Mouse (Mus musculus): ENCODE data around the gene Gm48552. TPM values are rescaled to one million over a fixed set of nuclear protein-coding genes. Genes with fewer than 3 reads are reported as not detected.

Gm48552 gene
- polyA plus RNA-seq, 1 experiment from 2014 or later: 3.8 TPM

DNA sequence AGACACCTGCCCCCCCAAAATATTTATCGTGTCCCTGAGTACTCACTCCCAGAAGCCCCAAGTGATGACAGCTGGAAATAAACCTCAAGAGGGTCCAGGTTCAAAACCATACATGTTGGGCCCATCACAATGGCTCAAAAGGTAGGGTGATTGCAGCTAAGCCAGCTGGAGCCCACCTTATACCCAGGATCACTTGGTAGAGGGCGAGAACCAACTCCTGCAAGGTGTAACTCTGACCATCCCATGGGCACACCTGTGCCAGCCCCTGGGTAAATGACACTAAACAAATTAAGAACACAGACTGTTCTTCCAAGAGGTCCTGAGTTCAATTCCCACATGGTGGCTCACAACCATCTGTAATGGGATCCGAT is 9.6 kb upstream of the Gm48552 start:
- peak overlapping the region; percentile 28 for H3K9ac ChIP-seq
- peaks cover 14% of the 10 kb centered on the region for H3K36me3 ChIP-seq
- peak overlapping the region; percentile 79 for H3K4me2 ChIP-seq (replicated peaks)
- ATAC-seq (ENCODE audit: insufficient number of reproducible peaks, insufficient read depth, low FRiP score, low TSS enrichment): no peak
- H3K27me3 ChIP-seq: no peaks in the 10 kb centered on the region
- H3K27ac ChIP-seq: peak overlapping the region; percentile 78
- WGBS: 55% methylated on average over 3 of the region's 3 CpGs
- H3K9me3 ChIP-seq: no peaks in the 10 kb centered on the region
- H3K4me3 ChIP-seq: peak overlapping the region; percentile 85
- H3K4me1 ChIP-seq: peaks cover 22% of the 10 kb centered on the region

DNA sequence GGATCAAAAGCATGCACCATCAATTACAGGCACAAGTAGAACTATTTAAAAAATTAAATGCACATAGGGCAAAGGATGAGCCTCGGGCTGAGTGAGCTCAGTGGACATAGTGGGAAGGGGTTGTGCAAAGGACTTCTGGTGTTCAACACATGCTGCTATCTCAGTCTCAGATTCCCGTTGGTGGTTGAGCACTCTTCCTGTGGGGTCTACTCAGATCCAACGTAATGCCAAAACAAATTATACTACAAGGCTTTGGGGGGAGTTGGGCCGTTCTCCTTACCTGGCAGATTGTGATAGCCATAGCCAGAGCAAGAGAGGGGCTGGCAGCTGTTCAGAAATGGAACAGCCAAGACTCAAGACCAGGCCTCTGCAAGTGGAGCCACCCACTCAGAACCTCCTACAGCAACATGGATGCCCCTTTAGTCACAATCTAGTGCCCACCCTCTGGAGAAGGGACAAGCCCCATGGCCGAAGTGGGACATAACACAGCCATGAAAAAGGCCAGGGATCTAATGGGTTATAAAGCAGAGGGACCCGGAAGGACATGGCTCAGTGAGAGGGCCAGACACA is 8.9 kb upstream of the Gm48552 start:
- no peak overlapping the region for H3K27ac ChIP-seq
- H3K9me3 ChIP-seq: no peaks in the 10 kb centered on the region
- H3K36me3 ChIP-seq: peaks cover 11% of the 10 kb centered on the region
- no peak for ATAC-seq (ENCODE audit: insufficient number of reproducible peaks, insufficient read depth, low FRiP score, low TSS enrichment)
- no peaks in the 10 kb centered on the region for H3K27me3 ChIP-seq
- no peak overlapping the region for H3K9ac ChIP-seq
- no peak overlapping the region for H3K4me2 ChIP-seq (replicated peaks)
- peaks cover 24% of the 10 kb centered on the region for H3K4me1 ChIP-seq
- WGBS: 85% methylated on average over 6 of the region's 6 CpGs
- H3K4me3 ChIP-seq: no peak overlapping the region

DNA sequence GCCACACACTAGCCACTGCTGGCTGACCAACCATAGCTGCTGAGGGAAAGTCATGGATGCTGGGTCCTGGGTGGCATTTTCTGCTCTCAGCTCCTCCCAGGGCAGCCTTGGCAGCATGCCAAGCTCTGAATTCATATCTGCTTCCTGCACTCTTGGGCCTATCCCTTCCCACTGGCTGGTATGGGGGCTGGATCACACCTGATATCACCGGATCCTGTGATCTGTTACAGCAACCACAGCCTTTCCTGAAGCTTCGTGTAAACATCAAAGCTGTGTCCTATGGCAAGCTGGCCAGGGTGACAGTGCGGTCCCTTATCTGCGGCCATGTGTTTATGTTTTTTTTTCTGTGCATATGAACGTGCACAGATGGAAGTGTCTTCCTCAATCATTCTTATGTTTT is 6.8 kb upstream of the Gm48552 start:
- ATAC-seq (ENCODE audit: insufficient number of reproducible peaks, insufficient read depth, low FRiP score, low TSS enrichment): no peak
- H3K27ac ChIP-seq: no peak overlapping the region; the same call in 1 of the 2 replicates
- peaks cover 14% of the 10 kb centered on the region for H3K36me3 ChIP-seq
- peaks cover 23% of the 10 kb centered on the region for H3K4me1 ChIP-seq
- no peaks in the 10 kb centered on the region for H3K9me3 ChIP-seq
- WGBS: 85% methylated on average over 5 of the region's 5 CpGs
- peak overlapping the region; percentile 10; the same call in 1 of the 2 replicates for H3K9ac ChIP-seq
- H3K4me2 ChIP-seq (replicated peaks): no peak overlapping the region
- H3K4me3 ChIP-seq: no peak overlapping the region
- H3K27me3 ChIP-seq: no peaks in the 10 kb centered on the region

DNA sequence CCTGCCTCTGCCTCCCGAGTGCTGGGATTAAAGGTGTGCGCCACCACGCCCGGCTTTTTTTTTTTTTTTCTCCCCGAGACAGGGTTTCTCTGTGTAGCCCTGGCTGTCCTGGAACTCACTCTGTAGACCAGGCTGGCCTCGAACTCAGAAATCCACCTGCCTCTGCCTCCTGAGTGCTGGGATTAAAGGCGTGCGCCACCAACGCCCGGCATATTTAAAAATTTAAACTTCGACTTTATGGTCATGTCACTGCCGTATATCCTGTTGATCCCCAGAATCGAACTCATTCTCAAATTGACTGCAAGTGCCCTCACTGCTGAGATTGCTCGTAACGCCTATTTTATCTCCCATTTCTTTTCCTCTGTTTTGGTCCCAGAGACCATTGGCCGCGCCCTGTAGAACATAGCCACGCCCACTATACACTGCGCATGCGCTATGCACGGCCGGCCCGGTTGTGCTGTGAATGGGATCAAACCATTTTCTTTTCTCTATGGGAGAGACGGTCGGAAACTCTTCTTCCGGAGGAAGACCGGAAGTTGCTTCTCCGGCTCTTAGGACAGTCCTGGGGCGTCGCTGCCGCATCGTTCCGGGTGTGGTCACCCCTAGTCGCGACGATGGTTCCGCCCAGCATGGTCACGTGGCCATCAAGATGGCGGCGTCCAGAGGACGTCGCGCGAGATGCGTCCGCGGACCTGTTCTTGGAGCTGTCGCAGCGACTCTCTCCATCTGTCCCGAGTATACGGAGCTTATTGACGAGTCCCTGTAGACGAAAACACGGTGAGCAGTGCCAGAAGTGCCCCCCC is 4.8 kb upstream of the Gm48552 start, which contains the start of the genes Dohh and Gm48551:
TSS of gene Dohh (plus strand) at position 627 of the 803 bp plus-strand sequence.
TSS of gene Gm48551 (plus strand) at position 665 of the 803 bp plus-strand sequence.
- 9% methylated on average over 54 of the region's 54 CpGs for WGBS
- peak within 1 kb of the TSS; percentile 85 for H3K27ac ChIP-seq
- H3K4me1 ChIP-seq: peaks cover 17% of the 10 kb centered on the region
- ATAC-seq (ENCODE audit: insufficient number of reproducible peaks, insufficient read depth, low FRiP score, low TSS enrichment): peak; percentile 92
- no peaks in the 10 kb centered on the region for H3K27me3 ChIP-seq
- H3K36me3 ChIP-seq: peaks cover 33% of the 10 kb centered on the region
- peak within 1 kb of the TSS; percentile 82 for H3K4me2 ChIP-seq (replicated peaks)
- H3K9me3 ChIP-seq: no peaks in the 10 kb centered on the region
- H3K9ac ChIP-seq: peak within 1 kb of the TSS; percentile 75
- peak within 1 kb of the TSS; percentile 78 for H3K4me3 ChIP-seq

DNA sequence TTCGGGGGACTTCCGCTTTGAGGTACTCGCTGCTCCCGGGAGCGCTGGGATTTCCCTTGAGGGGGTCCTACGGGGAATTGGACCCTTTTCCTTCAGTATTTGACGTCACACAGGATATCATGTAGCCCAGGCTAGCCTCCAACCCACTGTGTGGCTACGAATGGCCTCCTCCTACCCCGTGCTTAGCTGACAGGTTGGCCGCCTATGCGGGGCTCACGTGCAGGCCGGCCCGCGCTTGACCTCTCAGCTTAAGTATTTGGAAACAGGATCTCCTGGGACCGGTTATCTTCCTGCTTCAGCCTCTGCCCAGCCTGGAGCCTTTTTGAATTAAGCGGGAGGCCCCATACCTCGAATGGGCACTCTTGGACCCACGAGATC is 4.2 kb upstream of the Gm48552 start:
- no peaks in the 10 kb centered on the region for H3K27me3 ChIP-seq
- peak overlapping the region; percentile 75 for H3K9ac ChIP-seq
- peak overlapping the region; percentile 82 for H3K4me2 ChIP-seq (replicated peaks)
- H3K4me3 ChIP-seq: peak overlapping the region; percentile 78
- peak overlapping the region; percentile 85 for H3K27ac ChIP-seq
- ATAC-seq (ENCODE audit: insufficient number of reproducible peaks, insufficient read depth, low FRiP score, low TSS enrichment): 0 out of 2 replicates have a peak, but pooled peaks have one; percentile 10
- peaks cover 33% of the 10 kb centered on the region for H3K36me3 ChIP-seq
- under 1% methylated on average over 19 of the region's 19 CpGs for WGBS
- peaks cover 18% of the 10 kb centered on the region for H3K4me1 ChIP-seq
- H3K9me3 ChIP-seq: no peaks in the 10 kb centered on the region

DNA sequence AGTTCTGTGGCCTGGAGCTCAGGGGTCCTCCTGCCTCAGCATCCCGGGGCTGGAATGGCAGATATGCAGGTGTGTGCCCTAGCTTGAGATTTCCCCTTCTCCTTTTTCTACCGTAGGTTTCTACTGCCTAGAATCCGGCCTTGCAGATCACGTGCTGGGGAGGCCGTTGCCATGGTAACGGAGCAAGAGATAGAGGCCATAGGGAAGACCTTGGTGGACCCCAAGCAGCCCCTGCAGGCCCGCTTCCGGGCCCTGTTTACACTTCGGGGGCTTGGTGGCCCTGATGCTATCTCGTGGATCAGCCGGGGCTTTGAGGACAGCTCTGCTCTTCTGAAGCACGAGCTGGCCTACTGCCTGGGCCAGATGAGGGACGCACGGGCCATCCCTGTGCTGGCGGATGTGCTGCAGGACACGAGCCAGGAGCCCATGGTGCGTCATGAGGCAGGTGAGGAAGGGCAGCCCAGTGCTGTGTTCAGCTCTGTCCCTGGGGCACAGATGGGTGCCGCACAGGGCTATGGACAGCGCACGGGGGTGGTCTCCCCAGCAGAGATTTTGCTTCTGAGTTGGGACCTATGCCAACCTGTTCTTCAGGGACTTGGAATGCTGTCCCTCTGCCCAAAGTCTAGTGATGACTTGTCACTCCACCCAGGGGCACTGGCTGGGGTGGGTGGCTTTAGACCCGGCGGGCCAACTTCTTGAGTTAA is 3.0 kb upstream of the Gm48552 start:
- no peaks in the 10 kb centered on the region for H3K9me3 ChIP-seq
- ATAC-seq (ENCODE audit: insufficient number of reproducible peaks, insufficient read depth, low FRiP score, low TSS enrichment): no peak
- peak overlapping the region; percentile 78; the same call in 1 of the 2 replicates for H3K4me3 ChIP-seq
- H3K4me2 ChIP-seq (replicated peaks): peak overlapping the region; percentile 82
- H3K36me3 ChIP-seq: peaks cover 33% of the 10 kb centered on the region
- H3K9ac ChIP-seq: peak overlapping the region; percentile 75; the same call in 1 of the 2 replicates
- no peak overlapping the region for H3K27ac ChIP-seq
- 88% methylated on average over 22 of the region's 22 CpGs for WGBS
- H3K27me3 ChIP-seq: no peaks in the 10 kb centered on the region
- peaks cover 22% of the 10 kb centered on the region for H3K4me1 ChIP-seq

DNA sequence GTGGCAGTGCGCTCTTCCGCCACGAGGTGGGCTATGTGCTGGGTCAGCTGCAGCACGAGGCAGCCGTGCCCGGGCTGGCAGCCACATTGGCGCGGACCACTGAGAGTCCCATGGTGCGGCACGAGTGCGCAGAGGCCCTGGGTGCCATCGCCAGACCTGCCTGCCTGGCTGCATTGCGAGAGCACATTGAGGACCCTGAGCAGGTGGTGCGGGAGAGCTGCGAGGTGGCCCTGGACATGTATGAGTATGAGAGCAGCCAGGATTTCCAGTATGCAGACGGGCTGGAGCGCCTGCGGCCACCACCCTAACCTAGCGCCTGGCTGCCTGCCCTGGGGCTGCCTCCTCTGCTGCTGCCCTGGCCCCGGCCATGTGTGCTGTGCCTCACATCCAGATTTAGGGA is 1.1 kb upstream of the Gm48552 start:
- Histone ChIP-seq H3K9me3 (no peaks in the 10 kb centered on the region), H3K4me3 (no peak overlapping the region), H3K36me3 (peaks cover 33% of the 10 kb centered on the region), H3K4me1 (peaks cover 22% of the 10 kb centered on the region), H3K27me3 (no peaks in the 10 kb centered on the region), H3K9ac (no peak overlapping the region), H3K4me2 (replicated peaks) (no peak overlapping the region), H3K27ac (no peak overlapping the region)
- no peak for ATAC-seq (ENCODE audit: insufficient number of reproducible peaks, insufficient read depth, low FRiP score, low TSS enrichment)
- 96% methylated on average over 20 of the region's 20 CpGs for WGBS

DNA sequence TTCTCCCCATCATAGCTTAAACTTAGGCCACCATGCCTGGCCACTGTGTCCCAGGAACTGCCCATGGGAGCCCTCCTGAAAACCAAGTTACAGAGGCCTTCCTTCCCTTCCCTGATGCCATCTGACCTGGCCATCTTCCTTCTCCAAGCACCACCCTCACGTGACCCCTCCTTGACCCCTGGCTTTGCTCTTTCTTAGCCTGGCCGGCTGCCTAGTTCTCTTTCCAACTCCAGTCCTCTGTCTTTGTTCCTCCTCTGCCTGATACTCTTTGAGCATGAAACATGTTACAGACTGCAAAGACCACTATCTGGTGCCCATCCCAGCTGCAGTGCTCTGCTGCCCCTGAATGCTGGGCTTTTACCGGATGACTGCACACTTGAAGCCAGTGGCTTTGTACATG is 568 bp downstream of the Gm48552 start:
- no peak overlapping the region for H3K4me2 ChIP-seq (replicated peaks)

DNA sequence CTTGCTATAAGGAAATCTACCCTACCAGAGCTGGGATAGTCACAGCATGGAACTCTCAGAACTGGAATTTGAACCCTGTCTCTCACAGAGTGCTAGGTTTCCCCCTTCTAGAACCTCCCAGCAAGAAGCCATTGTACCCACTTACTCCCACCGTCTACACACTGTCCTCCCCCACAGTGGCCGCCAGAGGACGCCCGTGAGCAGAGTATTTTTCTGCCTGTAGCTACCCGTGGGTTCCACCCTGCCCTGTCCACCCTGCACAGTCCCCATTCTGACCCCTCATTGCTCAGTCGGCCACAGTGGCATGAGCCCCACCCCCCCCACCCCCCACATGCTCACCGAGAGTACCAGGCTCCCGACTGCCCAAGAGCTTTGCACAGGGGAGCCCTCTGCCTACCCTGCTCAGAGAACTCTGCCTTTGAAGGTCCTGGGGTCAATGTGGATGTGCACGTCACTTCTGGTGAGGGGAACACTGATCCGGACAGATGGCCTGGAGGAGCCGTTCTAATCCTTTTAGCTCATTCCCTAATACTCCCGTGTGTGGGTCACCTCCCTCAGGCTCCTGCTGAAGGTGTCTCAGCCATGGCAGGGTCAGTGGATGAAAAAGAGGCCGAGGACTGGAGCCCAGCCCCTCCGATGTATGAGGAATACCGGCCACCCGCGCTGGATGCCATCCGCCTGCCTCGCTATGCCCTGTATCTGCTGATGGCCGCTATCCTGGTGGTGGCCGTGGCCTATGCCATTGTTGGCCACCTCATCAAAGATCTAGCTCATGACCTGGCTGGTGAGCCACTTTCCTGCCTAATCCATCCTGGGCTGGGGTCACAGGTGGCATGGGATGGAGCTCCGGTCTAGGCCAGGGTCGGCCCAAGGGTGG is 1.2 kb downstream of the Gm48552 start:
- H3K9me3 ChIP-seq: no peaks in the 10 kb centered on the region
- H3K4me1 ChIP-seq: peaks cover 31% of the 10 kb centered on the region
- H3K36me3 ChIP-seq: peaks cover 33% of the 10 kb centered on the region
- 0 out of 2 replicates have a peak overlapping the region, but pooled peaks have one; percentile 24 for H3K9ac ChIP-seq
- H3K27ac ChIP-seq: no peak overlapping the region
- no peaks in the 10 kb centered on the region for H3K27me3 ChIP-seq
- no peak overlapping the region for H3K4me3 ChIP-seq
- no peak overlapping the region for H3K4me2 ChIP-seq (replicated peaks)
- 62% methylated on average over 23 of the region's 23 CpGs for WGBS
- ATAC-seq (ENCODE audit: insufficient number of reproducible peaks, insufficient read depth, low FRiP score, low TSS enrichment): no peak; the same call in 1 of the 2 replicates

More for the DNA sequence above, 568 bp downstream of the Gm48552 start:
- Histone ChIP-seq H3K27ac (no peak overlapping the region), H3K9me3 (no peaks in the 10 kb centered on the region), H3K36me3 (peaks cover 33% of the 10 kb centered on the region), H3K9ac (0 out of 2 replicates have a peak overlapping the region, but pooled peaks have one; percentile 24), H3K27me3 (no peaks in the 10 kb centered on the region), H3K4me1 (peaks cover 35% of the 10 kb centered on the region), H3K4me3 (no peak overlapping the region)
- no peak for ATAC-seq (ENCODE audit: insufficient number of reproducible peaks, insufficient read depth, low FRiP score, low TSS enrichment)
- 60% methylated on average over 3 of the region's 3 CpGs for WGBS

DNA sequence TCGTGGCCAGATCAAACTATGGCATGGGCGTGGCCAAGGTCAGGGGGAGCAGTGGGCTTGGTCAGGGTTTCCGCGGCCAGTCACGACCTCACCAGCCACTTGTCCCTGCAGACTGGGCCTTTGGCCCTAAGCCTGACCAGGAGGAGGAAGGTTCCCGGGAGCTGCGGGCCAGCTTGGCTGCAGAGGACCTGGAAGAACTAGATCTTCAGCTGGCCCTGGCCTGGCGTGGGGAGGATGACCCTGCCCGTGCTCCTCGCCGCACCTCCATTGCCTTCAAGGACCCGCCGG is 1.8 kb downstream of the Gm48552 start:
- H3K9ac ChIP-seq: no peak overlapping the region
- peaks cover 26% of the 10 kb centered on the region for H3K4me1 ChIP-seq
- WGBS: 91% methylated on average over 13 of the region's 13 CpGs
- no peak overlapping the region for H3K27ac ChIP-seq
- no peak for ATAC-seq (ENCODE audit: insufficient number of reproducible peaks, insufficient read depth, low FRiP score, low TSS enrichment)
- no peak overlapping the region for H3K4me2 ChIP-seq (replicated peaks)
- H3K4me3 ChIP-seq: no peak overlapping the region
- H3K36me3 ChIP-seq: peaks cover 33% of the 10 kb centered on the region
- no peaks in the 10 kb centered on the region for H3K9me3 ChIP-seq
- no peaks in the 10 kb centered on the region for H3K27me3 ChIP-seq

DNA sequence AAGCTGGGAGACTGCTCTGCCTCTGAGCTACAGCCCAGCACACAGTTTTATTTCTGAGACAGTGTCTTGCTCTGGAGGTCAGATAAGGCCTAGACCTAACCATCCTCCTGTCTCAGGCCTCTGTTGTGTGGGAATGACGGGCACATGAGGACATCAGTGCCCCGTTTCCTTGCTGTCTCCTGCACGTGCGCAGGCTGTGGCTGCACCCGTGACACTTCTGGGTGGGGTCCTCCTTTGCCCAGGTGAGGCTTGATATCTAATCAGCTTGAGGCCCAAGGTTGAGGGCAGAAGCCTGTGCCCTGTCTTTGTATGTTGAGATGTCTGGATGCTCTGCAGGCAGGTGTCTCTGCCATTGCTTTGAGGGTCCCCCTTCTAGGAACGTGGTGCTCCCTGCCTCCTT is 3.5 kb downstream of the Gm48552 start:
- 85% methylated on average over 6 of the region's 6 CpGs for WGBS
- Histone ChIP-seq H3K36me3 (peaks cover 17% of the 10 kb centered on the region), H3K4me2 (replicated peaks) (no peak overlapping the region), H3K27me3 (no peaks in the 10 kb centered on the region), H3K4me1 (peaks cover 20% of the 10 kb centered on the region), H3K9ac (no peak overlapping the region), H3K4me3 (no peak overlapping the region), H3K27ac (no peak overlapping the region), H3K9me3 (no peaks in the 10 kb centered on the region)
- ATAC-seq (ENCODE audit: insufficient number of reproducible peaks, insufficient read depth, low FRiP score, low TSS enrichment): no peak

Measured in embryonic facial prominence, embryonic 12.5 days (tissue).